Mouse (Mus musculus) midbrain, postnatal 0 days (tissue): ENCODE data around the gene Tnpo1. TPM values are rescaled to one million over a fixed set of nuclear protein-coding genes. Genes with fewer than 3 reads are reported as not detected.
A peak's percentile ranks its signal among the peaks of the same experiment; 100 is the strongest.

Experiments
- ATAC-seq: fragments of 200-750 bp; cut with Nextera tagmentation; 2 replicates; pipeline ENCODE4 v1.8.0; 2017; ENCODE audit warnings: moderate number of reproducible peaks, mild to moderate bottlenecking, moderate TSS enrichment, moderate library complexity; ENCODE audit not compliant: low FRiP score
- DNase-seq: peaks from one replicate; pipeline ENCODE4 v3.0.0-alpha.2; 2015; ENCODE audit warnings: low spot score
- H3K27ac ChIP-seq: fragments of 300-500 bp; sonication (generic); 2 replicates; pipeline ENCODE4 v1.5.1; 2014; ENCODE audit warnings: low read depth, mild to moderate bottlenecking, low read length, mixed read lengths
- H3K27me3 ChIP-seq: fragments of 300-500 bp; sonication (generic); 2 replicates; pipeline ENCODE4 v1.6.1; 2014; ENCODE audit warnings: low read length, control low read depth, mixed read lengths; ENCODE audit not compliant: insufficient read depth
- H3K36me3 ChIP-seq: fragments of 300-500 bp; sonication (generic); 2 replicates; pipeline ENCODE4 v1.6.1; 2014; ENCODE audit warnings: low read length, control low read depth, mixed read lengths; ENCODE audit not compliant: insufficient read depth
- H3K4me1 ChIP-seq: fragments of 300-500 bp; sonication (generic); 2 replicates; pipeline ENCODE4 v1.6.1; 2014; ENCODE audit warnings: mild to moderate bottlenecking, control low read depth, antibody characterized with exemption, low read length, mixed read lengths; ENCODE audit not compliant: insufficient read depth
- H3K4me2 ChIP-seq: fragments of 300-500 bp; sonication (generic); 2 replicates; pipeline ENCODE4 v1.6.1; 2014; ENCODE audit warnings: low read depth, mild to moderate bottlenecking, low read length, mixed read lengths; ENCODE audit not compliant: poor library complexity, severe bottlenecking
- H3K4me3 ChIP-seq: fragments of 300-500 bp; sonication (generic); 2 replicates; pipeline ENCODE4 v1.5.1; 2014; ENCODE audit warnings: low read depth, mild to moderate bottlenecking, low read length, moderate library complexity
- H3K9ac ChIP-seq: fragments of 300-500 bp; sonication (generic); replicated peaks from 2 replicates; pipeline ENCODE4 v1.6.1; 2014; ENCODE audit warnings: mild to moderate bottlenecking, low read length, moderate library complexity, mixed read lengths; ENCODE audit not compliant: poor library complexity, severe bottlenecking
- H3K9me3 ChIP-seq: fragments of 300-500 bp; sonication (generic); 2 replicates; pipeline ENCODE4 v1.6.1; 2016; ENCODE audit warnings: low read length, control low read depth
- CTCF ChIP-seq: IDR thresholded peaks from 2 replicates; pipeline ENCODE4 v1.5.1; 2016; ENCODE audit warnings: antibody characterized with exemption, mild to moderate bottlenecking
- WGBS: fragments of 180-500 bp; shearing (Covaris S2); extraction: QIAGEN DNeasy Blood & Tissue Kit; methylation state at CpG from one replicate; pipeline ENCODE4 v1.1.7; 2014; 5-methylcytosine and 5-hydroxymethylcytosine counted together
- polyA plus RNA-seq: library from polyadenylated mRNA; unstranded; fragments of >200 nt; fragmentation: Nextera tagmentation; extraction: Ambion mirVana; gene quantifications from 2 replicates; pipeline ENCODE4 v1.2.1, GENCODE M21; 2015
- total RNA-seq: library from RNA; depleted of rRNA; stranded (reverse); fragments of >200 nt; gene quantifications from 2 replicates; pipeline ENCODE4 v1.2.3, GENCODE M21; 2014

Gene Tnpo1
- total and polyA plus RNA-seq, 2 experiments from 2014 or later = 20.1 to 78.8 TPM

DNA sequence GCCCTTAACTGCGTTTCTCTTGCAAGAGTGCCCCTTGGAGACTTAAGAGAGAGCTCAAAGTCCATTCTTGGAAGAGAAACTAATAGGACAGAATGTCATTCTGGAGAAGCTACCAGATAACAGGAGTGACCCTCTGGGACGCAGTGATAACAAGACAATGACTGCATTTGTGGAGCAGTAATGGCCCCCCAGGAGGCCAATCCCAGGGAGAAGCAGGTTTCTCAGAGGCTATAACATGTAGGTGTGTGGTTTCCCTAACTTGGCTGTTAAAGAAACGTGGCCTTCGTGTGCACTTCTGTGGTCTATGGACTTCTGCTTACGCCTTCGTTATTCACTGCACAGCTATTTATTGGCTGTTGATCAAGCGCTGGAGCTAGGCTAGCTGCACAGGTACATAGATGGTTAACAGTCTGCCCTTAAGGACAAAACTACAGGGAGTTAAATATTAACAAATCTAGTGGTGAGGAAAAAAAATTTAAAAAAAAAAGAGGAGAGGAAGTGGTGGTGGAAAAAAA is 15.7 kb upstream of the Tnpo1 start:
- 86% methylated on average over 7 of the region's 7 CpGs for WGBS

DNA sequence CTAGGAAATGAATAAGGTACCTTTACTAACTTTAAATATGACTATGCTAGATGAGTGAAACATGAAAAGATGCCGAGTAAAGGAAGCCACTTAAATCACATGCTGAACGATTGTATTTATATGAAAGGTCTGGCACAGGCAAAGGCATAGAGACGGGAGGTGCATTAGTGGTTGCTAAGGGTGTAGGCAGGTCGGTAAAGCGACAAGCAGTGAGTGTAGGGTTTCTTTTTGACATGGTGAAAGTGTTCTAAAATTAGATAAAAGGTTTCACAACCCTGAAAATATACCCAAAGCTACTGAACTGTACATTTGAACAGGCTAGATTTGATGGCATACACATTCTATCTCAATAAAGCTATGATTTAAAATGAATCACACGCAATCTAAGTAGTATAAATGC is 10.9 kb upstream of the Tnpo1 start:
- WGBS = 79% methylated on average over 6 of the region's 6 CpGs
- Histone ChIP-seq H3K9ac (no peak overlapping the region), H3K27ac (no peak overlapping the region), H3K27me3 (no peaks in the 10 kb centered on the region), H3K4me3 (no peak overlapping the region), H3K4me1 (no peaks in the 10 kb centered on the region), H3K36me3 (no peaks in the 10 kb centered on the region), H3K9me3 (no peaks in the 10 kb centered on the region), H3K4me2 (no peak overlapping the region)
- no peak for TF ChIP-seq CTCF
- ATAC-seq (no peak), DNase-seq (no peak)

More for the DNA sequence above, 15.7 kb upstream of the Tnpo1 start:
- TF ChIP-seq CTCF = no peak
- ATAC-seq (no peak), DNase-seq (no peak)
- Histone ChIP-seq H3K4me1 (no peaks in the 10 kb centered on the region), H3K4me3 (no peak overlapping the region), H3K9me3 (no peaks in the 10 kb centered on the region), H3K4me2 (no peak overlapping the region), H3K27me3 (no peaks in the 10 kb centered on the region), H3K9ac (no peak overlapping the region), H3K36me3 (no peaks in the 10 kb centered on the region), H3K27ac (no peak overlapping the region)

DNA sequence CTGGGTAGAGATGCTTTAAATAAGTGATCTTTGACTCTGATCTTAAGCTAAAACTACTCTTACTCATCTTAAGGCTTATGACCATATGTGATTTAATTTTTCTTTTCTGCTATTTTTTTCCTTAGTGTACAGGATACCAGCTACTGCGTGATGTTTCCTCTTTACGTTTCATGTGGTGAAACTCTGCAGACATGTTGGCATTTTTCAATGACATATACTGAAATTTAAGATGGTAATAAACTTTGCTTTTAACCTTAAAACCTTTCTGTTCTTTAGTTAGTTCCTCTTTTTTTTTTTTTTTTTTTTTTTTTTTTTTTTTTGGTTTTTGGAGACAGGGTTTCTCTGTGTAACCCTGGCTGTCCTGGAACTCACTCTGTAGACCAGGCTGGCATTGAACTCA is 2.7 kb upstream of the Tnpo1 start:
- Histone ChIP-seq H3K4me2 (no peak overlapping the region), H3K27me3 (no peaks in the 10 kb centered on the region), H3K9me3 (no peaks in the 10 kb centered on the region), H3K36me3 (no peaks in the 10 kb centered on the region), H3K9ac (no peak overlapping the region), H3K4me1 (no peaks in the 10 kb centered on the region), H3K4me3 (no peak overlapping the region), H3K27ac (no peak overlapping the region)
- DNase-seq (no peak), ATAC-seq (no peak)
- no peak for TF ChIP-seq CTCF
- 96% methylated on average over 2 of the region's 2 CpGs for WGBS

DNA sequence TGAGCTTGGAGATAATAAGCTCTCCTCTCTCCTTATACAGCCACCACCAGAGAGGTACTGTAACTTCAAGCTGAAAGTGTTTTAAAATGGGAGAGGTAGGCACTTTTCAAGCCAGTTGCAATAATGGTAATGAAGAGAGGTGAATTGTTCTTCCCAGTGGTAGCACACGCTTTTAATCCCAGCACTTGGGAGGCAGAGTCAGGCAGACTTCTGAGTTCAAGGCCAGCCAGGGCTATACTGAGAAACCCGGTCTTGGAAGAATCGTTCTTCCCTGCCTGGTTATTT is 716 bp upstream of the Tnpo1 start:
- Histone ChIP-seq H3K27ac (peak overlapping the region; percentile 99), H3K27me3 (no peaks in the 10 kb centered on the region), H3K4me2 (peak overlapping the region; percentile 72), H3K9ac (no peak overlapping the region), H3K9me3 (no peaks in the 10 kb centered on the region), H3K4me1 (no peaks in the 10 kb centered on the region; the same call in 1 of the 2 replicates), H3K4me3 (peak overlapping the region; percentile 100), H3K36me3 (no peaks in the 10 kb centered on the region)
- 72% methylated on average over 3 of the region's 3 CpGs for WGBS
- no peak for TF ChIP-seq CTCF
- DNase-seq = no peak
- no peak for ATAC-seq

DNA sequence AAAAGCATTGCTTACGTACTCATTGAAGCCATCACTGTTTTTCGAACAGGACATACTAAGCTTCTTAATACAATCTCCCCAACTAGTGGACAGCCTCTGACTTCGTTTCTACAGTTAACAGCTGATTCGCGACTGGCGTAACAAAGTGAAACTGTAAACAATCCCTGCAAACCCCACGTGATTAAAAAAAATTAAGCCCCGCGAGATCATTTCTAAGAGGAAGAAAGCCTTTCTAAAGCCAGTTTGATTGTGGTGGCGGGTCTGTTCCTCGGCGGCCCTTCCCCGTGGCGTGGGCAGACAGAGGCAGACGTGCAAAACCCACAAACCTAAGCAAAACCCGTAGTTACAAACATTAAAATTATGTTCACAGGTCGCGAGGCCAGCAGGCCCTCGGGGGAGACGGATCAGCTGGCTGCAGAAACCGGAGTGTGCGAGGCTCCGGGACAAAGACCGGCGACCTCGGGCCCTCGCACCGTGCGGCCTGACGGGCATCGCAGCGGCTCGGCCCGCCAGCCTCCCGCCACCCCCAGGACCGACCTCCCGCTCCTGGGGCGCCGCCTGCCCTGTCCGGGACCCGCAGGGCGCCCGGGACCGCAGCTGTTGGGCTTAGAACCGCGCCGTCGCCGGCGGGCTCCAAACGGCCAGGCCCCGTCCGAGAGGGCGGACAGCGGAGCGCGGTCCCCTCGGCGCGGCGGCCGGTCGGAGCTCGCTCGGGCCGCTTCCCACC is 535 bp downstream of the Tnpo1 start:
- ATAC-seq (peak; percentile 66), DNase-seq (peak; percentile 79)
- Histone ChIP-seq H3K36me3 (no peaks in the 10 kb centered on the region), H3K27me3 (no peaks in the 10 kb centered on the region), H3K4me1 (no peaks in the 10 kb centered on the region; the same call in 1 of the 2 replicates), H3K4me3 (peak overlapping the region; percentile 100), H3K4me2 (peak overlapping the region; percentile 60), H3K9me3 (no peaks in the 10 kb centered on the region), H3K27ac (peak overlapping the region; percentile 99), H3K9ac (peak overlapping the region; percentile 100)
- no peak for TF ChIP-seq CTCF
- WGBS = under 1% methylated on average over 53 of the region's 66 CpGs

DNA sequence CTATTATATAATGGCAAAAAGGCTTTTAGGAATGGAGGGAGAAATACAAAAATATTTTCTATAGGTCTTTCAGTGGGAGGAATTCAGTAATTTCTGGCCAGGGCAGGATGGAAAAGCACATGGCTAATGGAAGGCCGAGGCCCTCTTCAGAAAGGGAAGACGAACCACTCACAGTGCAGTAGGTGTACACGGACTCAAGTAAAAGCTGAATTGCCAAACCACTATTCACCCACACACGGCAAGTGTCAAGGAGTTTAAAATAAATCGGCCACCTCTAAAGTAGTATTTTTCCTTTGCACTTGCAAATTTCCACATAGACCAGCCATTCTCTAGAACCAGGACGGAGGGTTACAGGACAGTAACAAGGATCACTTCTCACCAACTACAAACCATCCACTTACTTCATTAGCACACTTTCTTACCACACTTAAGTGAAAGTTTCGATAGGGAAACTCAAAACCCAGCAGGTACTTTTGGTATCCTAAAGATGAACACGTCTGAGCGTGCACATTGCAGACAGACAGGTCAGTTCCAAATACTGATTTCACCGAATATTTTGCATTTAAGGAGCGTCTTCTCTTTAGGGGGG is 1.2 kb downstream of the Tnpo1 start:
- no peak for TF ChIP-seq CTCF
- peak overlapping the region; percentile 100 for H3K9ac ChIP-seq
- no peaks in the 10 kb centered on the region; the same call in 1 of the 2 replicates for H3K4me1 ChIP-seq
- peak overlapping the region; percentile 99; the same call in 1 of the 2 replicates for H3K27ac ChIP-seq
- H3K27me3 ChIP-seq = no peaks in the 10 kb centered on the region
- H3K4me3 ChIP-seq = peak overlapping the region; percentile 100
- no peaks in the 10 kb centered on the region for H3K36me3 ChIP-seq
- DNase-seq = no peak
- no peak for ATAC-seq
- no peaks in the 10 kb centered on the region for H3K9me3 ChIP-seq
- WGBS = 6% methylated on average over 11 of the region's 11 CpGs
- peak overlapping the region; percentile 60 for H3K4me2 ChIP-seq
